Mouse (Mus musculus): ENCODE data around the gene Lgi4.

DNA sequence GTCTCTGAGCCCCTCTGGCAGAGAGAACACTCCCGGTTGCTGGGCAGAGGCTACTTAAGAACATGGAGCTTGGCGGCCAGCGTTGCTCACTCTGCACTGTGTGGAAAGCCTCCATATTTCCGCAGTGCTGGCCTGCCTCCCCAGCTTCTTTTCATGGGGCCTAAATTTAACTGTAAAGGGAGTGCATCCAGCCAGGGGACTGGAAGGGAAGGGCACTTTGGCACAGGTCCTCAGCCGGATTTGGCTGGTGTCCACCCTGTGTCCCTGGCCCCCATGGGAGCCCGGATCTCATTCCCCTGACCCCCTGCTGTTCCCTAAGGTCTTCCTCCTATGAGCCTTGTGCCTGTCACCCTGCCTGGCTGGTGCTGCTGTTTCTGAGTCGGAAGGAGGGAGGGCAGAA, 59.3 kb downstream of the Lgi4 start:
- no peak for TF ChIP-seq CTCF (IDR thresholded peaks at IDR 0.05; ENCODE audit: low read depth)
- TF ChIP-seq EP300 (optimal IDR thresholded peaks at IDR 0.05), result no peak

All from stomach, postnatal 0 days (tissue).